Mouse (Mus musculus) spleen, embryonic (tissue): ENCODE results near the gene Ass1.

ENCODE experiments used
- CTCF ChIA-PET: fragments of 350-600 bp; sonication (Branson Sonifier 250); formaldehyde crosslinking; loops from one replicate; lab custom pipeline; 2022; lab: Charles Lee

Ass1 gene

GRCm38 (mm10) chr2:31469931-31470682, at the start of gene Ass1:
Gene Ass1, plus strand, starts transcription at chr2:31470207.
- CTCF ChIA-PET: no interaction called here

- CTCF ChIA-PET: no interaction called here
Measured at GRCm38 (mm10) chr2:31420914-31421313, 49.1 kb upstream of the Ass1 start.

GRCm38 (mm10) chr2:31422576-31422975, 47.4 kb upstream of the Ass1 start:
- CTCF ChIA-PET: no interaction called here

- CTCF ChIA-PET: interaction anchor here (0.7 kb wide), 1 partner anchor 89 kb away, joined by 3 read pairs; no protein-coding TSS in a partner anchor
Measured at GRCm38 (mm10) chr2:31431477-31431876, 38.5 kb upstream of the Ass1 start.

- CTCF ChIA-PET: no interaction called here
Measured at GRCm38 (mm10) chr2:31434746-31435145, 35.3 kb upstream of the Ass1 start.

GRCm38 (mm10) chr2:31435567-31435966, 34.4 kb upstream of the Ass1 start:
- CTCF ChIA-PET: interaction anchor here (0.6 to 1.7 kb wide), 2 partner anchors 35 to 38 kb away, joined by 7 read pairs; no protein-coding TSS in a partner anchor

GRCm38 (mm10) chr2:31437480-31438245, 32.3 kb upstream of the Ass1 start:
- CTCF ChIA-PET: interaction anchor here (0.6 kb wide), 1 partner anchor 169 kb away, joined by 4 read pairs; no protein-coding TSS in a partner anchor

- CTCF ChIA-PET: interaction anchor here (0.7 kb wide), 1 partner anchor 221 kb away, joined by 3 read pairs; no protein-coding TSS in a partner anchor
Measured at GRCm38 (mm10) chr2:31439576-31439975, 30.4 kb upstream of the Ass1 start.

GRCm38 (mm10) chr2:31442480-31443160, 27.4 kb upstream of the Ass1 start:
- CTCF ChIA-PET: no interaction called here

GRCm38 (mm10) chr2:31446036-31446435, 24.0 kb upstream of the Ass1 start:
- CTCF ChIA-PET: interaction anchor here (0.6 kb wide), 1 partner anchor 31 kb away, joined by 3 read pairs; no protein-coding TSS in a partner anchor

GRCm38 (mm10) chr2:31446456-31446855, 23.6 kb upstream of the Ass1 start:
- CTCF ChIA-PET: interaction anchor here (0.6 kb wide), 1 partner anchor 31 kb away, joined by 3 read pairs; no protein-coding TSS in a partner anchor

GRCm38 (mm10) chr2:31447536-31447935, 22.5 kb upstream of the Ass1 start:
- CTCF ChIA-PET: no interaction called here

- CTCF ChIA-PET: no interaction called here
Measured at GRCm38 (mm10) chr2:31448756-31449440, 21.1 kb upstream of the Ass1 start.

GRCm38 (mm10) chr2:31449441-31449815, 20.6 kb upstream of the Ass1 start:
- CTCF ChIA-PET: no interaction called here

- CTCF ChIA-PET: interaction anchor here (0.9 kb wide), 1 partner anchor 23 kb away, joined by 3 read pairs; no protein-coding TSS in a partner anchor
Measured at GRCm38 (mm10) chr2:31449902-31450301, 20.1 kb upstream of the Ass1 start.

- CTCF ChIA-PET: interaction anchor here (0.7 to 0.9 kb wide), 2 partner anchors 22 to 1830 kb away, joined by 3 to 5 read pairs; no protein-coding TSS in a partner anchor
Measured at GRCm38 (mm10) chr2:31450661-31451060, 19.3 kb upstream of the Ass1 start.

GRCm38 (mm10) chr2:31451530-31451929, 18.5 kb upstream of the Ass1 start:
- CTCF ChIA-PET: no interaction called here

- CTCF ChIA-PET: no interaction called here
Measured at GRCm38 (mm10) chr2:31453011-31453410, 17.0 kb upstream of the Ass1 start.

- CTCF ChIA-PET: no interaction called here
Measured at GRCm38 (mm10) chr2:31453559-31454177, 16.3 kb upstream of the Ass1 start.

GRCm38 (mm10) chr2:31454280-31454679, 15.7 kb upstream of the Ass1 start:
- CTCF ChIA-PET: no interaction called here

GRCm38 (mm10) chr2:31455418-31455817, 14.6 kb upstream of the Ass1 start:
- CTCF ChIA-PET: no interaction called here
